Mouse (Mus musculus): ENCODE measurements around the gene Zfp617. TPM values are rescaled to one million over a fixed set of nuclear protein-coding genes. Genes with fewer than 3 reads are reported as not detected.
"Not testable (repeated sequence)": the region's sequence is repeated elsewhere in the genome, so short reads cannot be mapped to it uniquely, and the experiment has no call there.

Zfp617 gene
- total RNA-seq, 2 experiments from 2014 or later = 26.5 to 36.6 TPM

- DNase-seq (ENCODE audit: low spot score in 2 of 2) = no peak
Measured at GRCm38 (mm10) chr8:71951436-71952161, 43.2 kb downstream of the Zfp617 start.

GRCm38 (mm10) chr8:71952489-71952888 lies 44.1 kb downstream of the Zfp617 start:
- DNase-seq (ENCODE audit: low spot score in 2 of 2) = no peak

GRCm38 (mm10) chr8:71952961-71953700 lies 44.7 kb downstream of the Zfp617 start:
- DNase-seq (ENCODE audit: low spot score in 2 of 2) = not testable (repeated sequence)

- no peak for DNase-seq (ENCODE audit: low spot score in 2 of 2)
Measured at GRCm38 (mm10) chr8:71954666-71955065, 46.2 kb downstream of the Zfp617 start.

- no peak for DNase-seq (ENCODE audit: low spot score in 2 of 2)
Measured at GRCm38 (mm10) chr8:71960483-71960882, 52.0 kb downstream of the Zfp617 start.

GRCm38 (mm10) chr8:71961796-71962195 lies 53.4 kb downstream of the Zfp617 start:
- DNase-seq (ENCODE audit: low spot score in 2 of 2) = no peak

GRCm38 (mm10) chr8:71964051-71964450 lies 55.6 kb downstream of the Zfp617 start:
- peak in 1 of 2 experiments; percentile 21 for DNase-seq (ENCODE audit: low spot score in 2 of 2)

GRCm38 (mm10) chr8:71965166-71965565 lies 56.7 kb downstream of the Zfp617 start:
- DNase-seq (ENCODE audit: low spot score in 2 of 2) = no peak

- DNase-seq (ENCODE audit: low spot score in 2 of 2) = no peak
Measured at GRCm38 (mm10) chr8:71966411-71966810, 58.0 kb downstream of the Zfp617 start.

GRCm38 (mm10) chr8:71967261-71967660 lies 58.8 kb downstream of the Zfp617 start:
- no peak for DNase-seq (ENCODE audit: low spot score in 2 of 2)

GRCm38 (mm10) chr8:71968100-71968499 lies 59.7 kb downstream of the Zfp617 start:
- DNase-seq (ENCODE audit: low spot score in 2 of 2) = no peak

GRCm38 (mm10) chr8:71968636-71969035 lies 60.2 kb downstream of the Zfp617 start:
- DNase-seq (ENCODE audit: low spot score in 2 of 2) = no peak

- DNase-seq (ENCODE audit: low spot score in 2 of 2) = peak in 1 of 2 experiments; percentile 24
Measured at GRCm38 (mm10) chr8:71971945-71972344, 63.5 kb downstream of the Zfp617 start.

- DNase-seq (ENCODE audit: low spot score in 2 of 2) = no peak
Measured at GRCm38 (mm10) chr8:71974211-71974610, 65.8 kb downstream of the Zfp617 start.

GRCm38 (mm10) chr8:71981032-71981431 lies 72.6 kb downstream of the Zfp617 start:
- DNase-seq (ENCODE audit: low spot score in 2 of 2) = no peak

- no peak for DNase-seq (ENCODE audit: low spot score in 2 of 2)
Measured at GRCm38 (mm10) chr8:71981456-71981855, 73.0 kb downstream of the Zfp617 start.

Other genes with a start within 250 kb of the Zfp617 start
- gene Unc13a, start 236.9 kb upstream of the Zfp617 start, total RNA-seq (2021) = 1 to 10 TPM; 5.9 to 7.9 TPM
- 10 to 100 TPM; 11.6 to 17.3 TPM for gene Jak3, start 232.3 kb upstream of the Zfp617 start, total RNA-seq (2021)
- gene Insl3, start 219.4 kb upstream of the Zfp617 start, total RNA-seq (2021) = 1 to 10 TPM; 4.3 to 5.6 TPM
- 1 to 10 TPM; 3.5 to 4.3 TPM for gene B3gnt3, start 206.8 kb upstream of the Zfp617 start, total RNA-seq (2021)
- 1 to 10 TPM; 1.9 to 2.3 TPM for gene Fcho1, start 182.9 kb upstream of the Zfp617 start, total RNA-seq (2021)
- 1 to 10 TPM; 5.7 to 6.4 TPM for gene Zfp709, start 26.6 kb upstream of the Zfp617 start, total RNA-seq (2021)
- gene Zfp882, start within 50 bp of the Zfp617 start, total RNA-seq (2021) = 1 to 10 TPM; 5.4 to 7.0 TPM
- gene Zfp961, start 42.4 kb downstream of the Zfp617 start, total RNA-seq (2021) = 10 to 100 TPM; 15.3 to 21.1 TPM
- gene Cyp4f18, start 101.0 kb downstream of the Zfp617 start, total RNA-seq (2021) = 10 to 100 TPM in 1 of 2 experiments, 1 to 10 TPM in 1; 9.5 to 15.5 TPM
- not detected for gene Olfr372, start 132.6 kb downstream of the Zfp617 start, total RNA-seq (2021)
- gene Olfr373, start 174.5 kb downstream of the Zfp617 start, total RNA-seq (2021) = not detected
- not detected for gene Olfr374, start 198.4 kb downstream of the Zfp617 start, total RNA-seq (2021)
- gene Tpm4, start 226.3 kb downstream of the Zfp617 start, total RNA-seq (2021) = 100 to 1,000 TPM; 210 to 289 TPM

Measured in adrenal gland, adult 18-20 months (tissue).